Mouse (Mus musculus) A20 (cell line): Measurements from ENCODE around the gene Susd6.
A peak's percentile ranks its signal among the peaks of the same experiment; 100 is the strongest.

Source experiments
- DNase-seq: peaks from one replicate; pipeline ENCODE4 v3.0.0-alpha.2; 2011; ENCODE audit warnings: low read depth, low spot score

The Susd6 gene

DNA sequence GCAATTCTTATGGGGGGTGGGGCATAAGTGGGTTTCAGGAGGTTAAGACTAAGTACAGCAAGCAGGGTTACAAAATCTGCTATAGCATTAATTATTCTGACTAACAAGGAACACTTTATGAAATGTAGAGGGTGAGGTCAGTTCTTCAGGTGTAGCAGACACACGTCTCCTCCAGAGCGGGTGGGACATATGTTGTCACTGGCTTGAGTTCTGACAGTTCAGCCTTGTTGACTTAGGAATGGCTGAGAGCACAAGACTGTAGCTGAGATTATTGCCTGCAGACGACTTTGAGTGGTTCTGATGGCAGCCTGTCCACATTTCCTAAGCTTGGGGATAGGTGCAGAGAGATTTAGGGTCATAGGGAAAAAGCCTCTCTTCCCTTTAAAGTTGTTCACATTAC is 47.3 kb downstream of the Susd6 start:
- DNase-seq, result no peak

DNA sequence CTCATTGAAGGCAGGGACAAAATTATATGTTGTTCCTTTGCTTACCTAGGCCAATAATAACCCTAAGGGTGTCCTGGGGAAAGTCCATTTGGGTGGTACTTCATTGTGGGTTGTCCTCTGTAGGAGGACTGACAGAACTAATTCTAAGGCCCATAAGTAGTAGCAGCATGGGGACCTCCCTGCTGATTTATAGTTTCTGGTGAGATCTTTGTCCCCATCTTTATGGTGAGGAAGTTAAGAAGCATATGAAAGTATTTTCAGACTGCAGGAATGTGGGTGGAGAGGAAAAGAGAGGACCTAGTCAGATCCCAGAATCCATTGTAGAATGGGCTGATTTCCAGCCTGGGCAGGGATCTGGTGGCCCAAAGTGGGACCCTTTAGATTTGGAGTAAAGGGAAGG is 48.0 kb downstream of the Susd6 start:
- DNase-seq, result no peak

DNA sequence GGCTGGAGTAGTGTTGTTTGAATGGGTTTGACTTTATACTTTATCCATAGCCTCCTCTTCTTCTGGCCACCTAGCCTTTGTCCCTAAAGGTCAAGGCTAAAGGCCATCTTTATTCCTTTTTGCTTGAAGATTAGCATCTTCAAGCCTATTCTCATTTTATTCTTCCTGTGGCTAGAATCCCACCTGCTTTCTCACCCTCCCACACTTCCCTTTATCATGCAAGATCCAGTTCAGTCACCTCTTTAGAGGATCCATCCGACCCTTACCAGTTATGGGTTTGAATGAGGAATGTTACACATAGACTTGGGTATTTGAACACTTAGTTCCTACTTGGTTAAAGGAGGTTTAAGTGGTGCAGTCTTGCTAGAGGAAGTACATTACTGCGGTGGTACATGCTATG is 48.5 kb downstream of the Susd6 start:
- no peak for DNase-seq

DNA sequence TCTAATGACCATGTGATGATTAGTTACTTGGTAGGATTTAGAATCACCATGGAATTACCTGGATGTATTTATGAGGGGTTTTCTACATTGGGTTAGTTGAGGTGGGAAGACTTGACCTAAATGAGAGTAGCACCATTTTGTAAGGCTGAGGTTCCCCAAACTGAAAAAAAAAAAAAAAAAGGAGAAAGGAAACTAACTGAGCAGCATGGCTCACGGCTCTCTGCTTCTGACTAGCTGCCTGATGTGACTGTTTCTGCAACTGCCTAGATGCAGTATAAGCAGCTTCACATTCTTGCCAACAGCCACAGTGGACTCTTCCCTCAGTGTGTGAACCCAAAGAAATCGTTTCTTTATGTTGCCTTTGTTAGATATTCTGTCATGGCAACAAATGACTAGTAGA is 49.3 kb downstream of the Susd6 start:
- DNase-seq, result peak; percentile 69

DNA sequence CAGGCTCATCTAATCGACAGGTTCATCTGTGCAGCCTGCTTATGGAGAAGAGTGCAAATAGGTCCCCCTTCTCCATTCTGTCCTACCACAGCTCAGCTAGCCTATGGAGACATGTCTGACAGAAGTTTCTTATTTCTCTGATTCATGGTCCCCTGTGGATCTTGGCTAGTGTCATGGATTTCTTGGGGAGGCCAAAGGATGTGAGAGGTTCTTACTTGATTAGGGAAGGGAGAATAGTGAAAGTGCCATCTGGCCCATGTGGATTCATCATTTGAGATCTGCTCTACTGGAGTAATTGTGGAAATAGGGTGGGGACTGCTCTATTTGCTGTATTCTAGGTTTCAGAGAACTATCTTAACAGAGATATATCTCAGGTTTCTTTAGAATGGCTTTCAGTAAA is 51.3 kb downstream of the Susd6 start:
- no peak for DNase-seq

DNA sequence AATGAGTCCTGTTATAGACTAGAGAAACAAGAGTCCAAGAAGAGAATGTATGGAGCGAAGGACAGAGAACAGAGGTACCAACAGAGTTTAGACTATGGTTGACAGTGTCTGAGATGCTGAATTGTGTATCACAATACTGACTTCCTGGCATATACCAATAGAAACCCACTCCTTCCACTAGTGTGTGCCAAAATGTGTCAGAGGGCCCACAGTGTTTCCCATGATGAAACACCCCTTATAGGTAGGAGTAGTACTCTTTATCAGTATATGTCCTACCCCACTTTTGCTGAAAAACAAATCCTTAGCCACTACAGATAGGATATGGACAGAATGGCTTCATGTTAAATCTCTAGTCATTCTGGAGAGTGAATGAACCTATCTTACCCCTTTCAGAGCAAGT is 52.3 kb downstream of the Susd6 start:
- no peak for DNase-seq

DNA sequence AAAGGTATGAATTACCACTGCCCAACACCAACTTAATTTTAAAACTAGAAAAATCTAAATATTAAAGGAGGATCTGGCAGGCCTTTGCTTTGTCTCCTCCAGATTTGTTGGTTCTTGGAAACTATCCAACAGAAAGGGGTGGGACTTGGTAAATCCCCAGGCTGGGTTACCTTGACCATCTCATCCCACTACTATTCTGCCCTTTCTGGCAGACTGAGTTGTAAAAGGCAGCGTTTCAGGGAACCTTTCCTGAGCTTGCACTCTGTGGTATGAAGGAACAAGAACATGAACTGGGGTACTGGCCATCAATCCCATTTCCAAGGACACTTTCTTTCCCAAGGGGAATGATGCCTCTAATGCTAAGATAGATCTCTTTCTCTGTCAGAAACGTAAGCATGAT is 52.9 kb downstream of the Susd6 start:
- DNase-seq, result no peak

DNA sequence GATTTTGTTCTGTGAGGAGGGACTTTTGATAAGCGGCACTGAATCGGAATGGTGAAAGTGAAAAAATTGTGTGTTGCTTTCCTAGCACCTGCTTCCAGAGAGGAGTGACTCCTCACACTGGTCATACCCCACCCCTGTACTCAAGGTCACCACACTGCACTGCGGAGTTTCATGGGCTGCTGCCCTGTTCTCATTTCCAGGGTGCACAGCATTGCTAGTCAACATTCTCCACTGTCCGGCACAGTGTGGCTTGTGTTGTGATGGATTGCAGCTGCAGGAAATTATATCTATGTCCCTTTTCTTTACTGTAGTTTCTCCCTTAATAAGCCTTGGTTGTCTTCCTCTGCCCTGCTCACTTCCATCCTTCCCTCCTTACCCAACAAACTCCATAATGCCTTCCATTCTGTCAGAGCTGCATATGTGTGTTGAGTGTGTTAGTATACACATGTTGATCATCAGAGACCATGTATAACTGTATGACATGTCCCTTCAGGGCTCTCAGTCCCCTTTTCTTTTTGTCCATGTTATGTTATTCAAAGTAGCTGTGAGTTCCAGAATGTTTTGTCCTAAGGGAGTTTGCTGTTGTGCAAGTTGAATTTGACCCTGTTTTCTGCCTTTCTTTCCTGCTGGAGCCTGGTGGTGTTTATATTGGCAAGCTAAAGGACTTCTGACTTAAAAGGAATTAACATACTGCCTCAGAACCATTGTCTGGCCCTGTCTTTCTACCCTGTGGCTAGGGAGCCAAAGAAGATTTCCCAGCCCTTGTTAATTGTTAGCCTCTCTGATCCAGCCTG is 53.5 kb downstream of the Susd6 start:
- DNase-seq, result no peak

DNA sequence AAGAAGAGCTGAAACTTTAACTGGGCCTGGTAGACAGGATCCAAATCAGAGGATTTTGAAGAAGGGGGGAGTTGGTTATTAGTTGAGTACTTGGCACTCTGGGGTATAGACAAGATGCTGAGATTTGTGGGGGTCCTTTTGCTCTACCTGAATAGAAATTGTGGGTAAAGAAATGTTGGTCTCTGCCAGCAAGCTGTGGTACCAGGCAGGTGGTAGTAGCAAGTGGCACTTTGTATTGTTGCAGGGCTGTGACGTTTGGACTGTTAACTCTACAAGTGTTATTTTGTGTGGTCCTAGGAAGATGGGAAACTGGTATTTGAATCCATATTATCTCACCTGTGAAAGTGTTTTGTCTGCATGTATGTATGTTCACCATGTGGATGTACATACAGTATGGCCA is 55.6 kb downstream of the Susd6 start:
- no peak for DNase-seq

DNA sequence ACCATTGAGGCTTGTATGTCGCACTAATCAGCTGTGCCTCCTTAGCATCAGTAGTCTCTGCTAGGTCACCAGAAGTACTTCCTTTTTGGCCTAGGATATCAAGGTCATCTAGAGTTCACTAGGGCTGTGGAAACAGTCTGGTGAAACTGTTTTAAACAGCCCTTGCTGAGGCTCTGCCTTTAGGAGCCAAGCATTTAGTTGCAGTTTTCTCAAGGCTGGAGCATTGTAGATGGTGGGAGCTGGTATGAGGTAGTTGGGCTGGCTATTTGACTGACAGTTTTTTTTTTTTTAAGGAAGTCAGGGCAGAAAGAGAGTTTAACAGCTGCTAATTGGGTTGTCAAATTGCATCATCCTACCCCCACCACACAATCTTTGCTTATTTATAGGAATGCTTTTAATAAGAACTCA is 56.6 kb downstream of the Susd6 start:
- peak; percentile 65 for DNase-seq

DNA sequence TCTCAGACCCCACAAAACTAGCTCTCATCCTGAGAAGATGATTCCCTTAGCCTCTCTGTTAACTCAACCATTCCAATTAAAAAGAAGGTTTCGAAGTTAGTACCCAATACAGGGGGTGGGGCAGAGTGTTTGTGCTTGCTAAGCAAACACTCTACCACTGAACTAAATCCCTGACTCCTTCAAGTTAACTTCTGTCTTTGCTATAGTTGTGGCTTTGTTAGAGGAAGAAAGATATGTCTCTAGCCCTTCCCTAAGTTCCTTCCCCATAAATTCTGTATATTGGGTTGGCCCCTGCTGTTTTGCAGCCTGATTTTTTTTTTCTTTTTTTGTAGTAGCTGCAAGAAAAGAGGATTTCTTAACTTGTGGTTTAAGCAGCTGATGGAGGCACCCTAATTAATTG is 61.7 kb downstream of the Susd6 start:
- DNase-seq, result no peak

DNA sequence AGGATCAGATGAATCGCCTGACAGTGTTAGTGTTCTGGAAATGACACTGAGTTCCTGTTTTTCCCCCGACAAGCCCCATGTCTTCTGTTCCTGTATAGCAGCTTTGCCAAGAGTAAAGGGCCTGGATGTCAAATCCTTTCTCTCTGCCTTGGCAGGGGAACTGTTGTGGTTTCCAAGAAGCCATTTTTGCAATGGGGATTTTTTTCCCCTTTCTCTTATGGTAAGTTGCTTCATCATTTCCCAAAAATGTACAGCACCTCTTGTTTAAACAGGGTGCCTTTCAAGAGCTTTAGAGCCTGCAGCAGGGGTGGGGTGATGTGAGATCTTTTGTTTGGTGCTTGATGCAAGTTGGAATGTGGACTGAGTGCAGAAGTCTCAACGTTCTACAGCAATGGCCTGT is 63.4 kb downstream of the Susd6 start:
- no peak for DNase-seq

DNA sequence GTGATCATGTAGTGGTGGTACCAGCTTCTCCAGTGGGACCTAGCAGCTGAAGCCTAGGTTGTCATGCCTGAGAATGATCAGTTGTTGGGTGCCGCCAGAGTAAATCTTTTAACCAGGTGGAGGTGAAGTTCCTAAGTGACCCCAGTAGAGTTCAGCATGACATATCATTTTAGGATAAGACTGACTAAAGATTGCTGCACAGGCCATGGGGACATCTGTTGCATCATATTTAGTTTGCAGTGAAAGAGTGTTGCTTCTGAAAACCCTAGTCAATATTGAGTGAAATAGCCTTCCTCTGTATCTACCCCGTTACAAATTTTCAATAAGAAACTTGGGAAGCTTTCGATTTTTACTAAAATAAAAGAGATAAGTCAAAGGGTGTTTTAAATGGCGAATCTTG is 64.4 kb downstream of the Susd6 start:
- DNase-seq, result no peak

DNA sequence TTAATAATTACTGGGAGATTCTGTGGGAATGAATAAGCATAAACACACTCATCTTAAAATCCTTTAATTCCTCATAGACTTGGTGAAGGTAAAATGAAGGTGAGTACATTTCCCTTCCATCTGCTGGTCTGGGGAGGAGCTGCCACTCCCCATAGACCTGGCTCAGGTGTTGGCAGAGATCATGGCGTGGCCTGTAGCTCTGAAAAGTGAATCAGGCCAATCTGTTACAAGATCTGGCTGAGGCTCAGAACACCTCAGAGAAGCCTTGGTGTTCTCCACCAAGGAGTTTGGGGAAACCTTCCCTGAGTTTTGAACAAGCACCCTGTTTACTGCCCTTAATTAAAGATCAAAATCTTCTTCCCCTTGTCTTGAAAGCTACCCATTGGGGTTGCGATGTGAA is 64.8 kb downstream of the Susd6 start:
- no peak for DNase-seq

DNA sequence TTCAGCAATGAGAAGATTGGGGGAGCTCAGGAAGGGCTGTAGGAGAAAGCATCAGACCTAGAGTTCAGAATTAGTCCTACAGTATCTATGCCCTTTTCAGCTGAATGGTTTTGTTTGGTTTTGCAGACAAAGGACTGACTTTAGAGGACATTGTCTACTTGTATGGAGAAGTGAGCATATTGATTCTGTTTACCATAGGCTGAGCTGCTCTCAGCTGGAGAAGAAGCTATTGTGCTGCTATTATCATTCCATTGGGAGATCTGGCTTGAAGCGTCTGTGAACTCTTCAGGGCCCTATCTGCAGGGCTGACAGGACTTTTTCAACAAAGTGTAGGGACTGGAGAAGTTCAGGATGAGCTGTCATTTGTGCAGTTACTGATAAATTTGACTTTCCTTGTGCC is 65.3 kb downstream of the Susd6 start:
- no peak for DNase-seq

DNA sequence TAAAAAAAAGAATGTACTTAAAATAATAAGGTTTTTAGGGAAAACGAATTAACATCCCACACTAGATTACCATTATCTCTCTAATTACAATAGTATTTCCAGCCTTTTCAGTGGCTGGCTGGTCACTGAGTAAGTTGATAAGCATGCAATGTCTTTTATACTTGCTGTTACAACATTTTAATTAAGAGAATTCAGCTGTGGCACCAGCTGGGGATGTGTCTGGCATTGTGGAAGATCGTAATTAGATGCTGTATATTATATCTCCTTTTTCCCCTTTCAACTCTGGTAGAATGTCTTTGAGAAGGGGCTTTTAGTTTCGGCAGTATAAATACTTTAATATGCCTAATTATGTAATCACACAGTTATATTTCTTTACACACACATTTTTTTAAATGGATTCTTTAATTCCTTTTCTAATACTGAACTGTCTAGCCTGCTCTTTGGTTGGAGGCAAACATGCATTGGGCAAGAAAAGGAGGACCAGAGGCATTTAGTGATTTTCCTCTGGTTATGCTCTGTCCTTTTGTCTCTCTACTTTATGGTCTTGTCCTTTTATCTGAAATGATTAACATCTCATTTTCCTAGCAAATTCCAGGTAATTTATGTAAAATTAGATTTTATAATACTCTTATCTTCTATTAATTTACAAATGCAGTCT is 67.5 kb downstream of the Susd6 start:
- DNase-seq, result no peak

DNA sequence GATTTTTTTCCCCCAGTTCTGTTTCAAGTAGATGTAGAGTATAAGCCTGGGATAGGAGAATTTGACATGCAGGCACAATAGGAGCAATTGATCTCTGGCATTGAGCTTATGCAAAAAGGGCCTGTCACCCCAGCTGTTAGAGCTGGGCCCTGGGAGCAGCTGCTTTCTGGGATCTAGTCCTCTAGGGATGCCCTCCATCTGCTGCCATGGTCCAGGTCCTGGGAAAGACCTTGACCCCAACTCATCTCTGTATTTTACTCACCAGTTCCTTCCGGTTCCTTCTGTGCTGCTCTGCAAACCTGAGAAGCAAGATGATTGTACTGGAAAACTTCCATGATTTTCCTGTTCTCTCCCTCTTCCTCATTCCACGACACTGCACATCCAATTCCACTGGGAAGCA is 68.0 kb downstream of the Susd6 start:
- DNase-seq, result no peak

DNA sequence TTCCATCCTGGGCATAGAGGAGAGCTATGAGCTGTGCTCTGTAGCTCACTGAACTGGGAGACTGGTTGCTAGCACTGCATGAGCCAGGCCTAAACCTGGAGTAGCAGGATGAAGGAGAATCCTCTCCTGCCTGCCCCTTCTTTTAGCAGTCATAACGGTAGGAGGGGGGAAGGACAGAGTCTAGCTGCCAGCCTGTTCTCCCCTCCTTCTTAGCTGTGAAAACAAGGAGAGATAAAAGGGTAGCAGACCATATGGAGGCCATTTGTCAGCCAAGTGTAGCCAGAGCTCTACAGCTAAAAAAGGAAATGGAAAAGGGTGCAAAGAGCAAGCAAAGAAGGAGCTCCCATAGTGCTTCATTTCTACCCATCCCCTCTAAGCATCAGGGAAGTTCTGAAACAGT is 71.6 kb downstream of the Susd6 start:
- DNase-seq, result no peak

DNA sequence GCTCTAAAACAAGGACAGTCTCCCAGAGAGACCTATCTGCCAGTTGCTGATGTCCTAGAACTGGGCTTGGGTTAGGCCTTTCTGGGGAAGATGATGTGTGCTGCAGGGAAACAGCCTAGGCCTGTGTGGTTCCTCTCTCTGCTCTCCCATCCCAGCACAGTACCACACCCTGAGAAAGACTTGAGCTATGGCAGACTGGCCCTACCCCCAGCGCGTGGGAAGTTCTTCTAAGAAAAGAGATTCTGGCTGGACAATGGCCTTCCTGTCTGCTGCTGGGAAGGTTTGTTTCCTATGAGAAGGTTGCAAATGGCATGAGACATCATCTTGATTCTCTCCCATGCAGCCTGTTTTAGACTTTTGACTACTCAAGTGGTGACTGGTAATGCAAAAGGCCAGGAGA is 73.1 kb downstream of the Susd6 start:
- no peak for DNase-seq

DNA sequence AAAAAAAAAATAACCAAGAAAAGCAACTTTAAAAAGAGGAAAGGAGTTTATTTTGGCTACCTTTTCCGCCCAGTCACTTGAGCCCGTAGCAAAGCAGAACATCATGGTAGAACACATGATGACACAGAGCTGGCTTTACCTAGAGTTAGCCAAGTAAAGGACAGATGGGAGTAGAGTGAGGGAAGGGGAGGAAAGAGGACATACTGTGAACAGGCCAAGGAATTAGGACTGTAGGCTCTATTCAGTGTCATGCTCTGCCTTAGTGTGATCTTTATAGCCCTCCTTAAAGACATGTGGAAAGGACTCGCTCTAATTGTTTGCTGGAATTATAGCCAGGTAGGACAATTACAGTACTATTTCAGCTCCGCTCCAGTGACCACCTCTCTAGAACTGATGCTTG is 74.9 kb downstream of the Susd6 start:
- no peak for DNase-seq

DNA sequence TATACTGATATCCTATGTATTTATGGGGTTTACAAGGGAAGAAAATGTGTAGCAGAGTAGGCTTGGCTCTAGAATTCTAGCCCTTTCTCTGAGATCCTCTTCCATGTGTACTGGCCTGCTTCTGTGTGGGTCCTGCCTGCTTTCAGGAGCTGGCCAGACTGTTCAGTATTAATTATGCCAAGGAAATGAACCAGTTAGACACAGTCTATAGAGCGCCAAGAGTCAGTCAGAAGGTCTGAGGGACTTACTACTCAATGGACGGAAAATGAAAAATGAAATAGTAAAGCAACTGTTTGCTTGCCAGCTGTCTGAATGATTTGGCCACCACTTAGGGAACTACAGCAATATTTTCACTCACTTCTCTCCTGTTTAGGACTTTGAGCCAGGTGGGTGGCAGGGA is 75.7 kb downstream of the Susd6 start:
- no peak for DNase-seq

DNA sequence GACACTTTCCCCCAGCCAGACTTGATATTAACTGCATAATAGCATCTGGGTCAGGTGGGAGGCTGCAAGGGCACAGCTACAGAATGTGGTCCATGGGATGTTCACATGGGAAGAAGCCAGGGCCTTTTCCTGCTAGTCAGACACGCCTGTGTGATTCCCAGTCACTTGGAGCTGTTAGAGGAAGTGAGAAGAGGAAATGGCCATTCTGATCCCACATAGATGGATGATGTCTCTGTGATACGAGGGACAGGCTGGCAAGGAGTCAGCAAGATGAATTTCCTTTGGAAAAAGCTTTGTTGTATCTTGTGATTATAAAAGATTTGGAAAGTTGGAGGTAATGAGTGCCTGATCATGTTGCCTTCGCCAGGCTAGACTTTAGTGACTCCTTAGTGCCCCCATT is 76.8 kb downstream of the Susd6 start:
- no peak for DNase-seq

DNA sequence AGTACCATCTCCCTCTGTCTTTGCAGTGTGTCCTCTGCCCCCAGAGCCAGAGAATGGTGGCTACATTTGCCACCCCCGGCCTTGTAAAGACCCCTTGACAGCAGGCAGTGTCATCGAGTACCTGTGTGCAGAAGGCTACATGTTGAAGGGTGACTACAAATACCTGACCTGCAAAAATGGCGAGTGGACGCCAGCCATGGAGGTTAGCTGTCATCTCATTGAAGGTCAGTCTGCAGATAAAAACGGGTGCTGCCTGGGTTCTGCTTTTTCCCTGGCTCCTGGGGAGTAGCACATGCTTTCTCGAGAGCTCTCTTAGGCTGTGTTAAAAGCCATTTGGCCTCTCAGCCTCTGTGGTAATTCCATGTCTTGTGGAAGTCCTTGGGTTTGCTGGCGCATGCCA is 78.1 kb downstream of the Susd6 start:
- DNase-seq, result no peak
